Mouse (Mus musculus) kidney, adult 2 months (tissue): Measurements from ENCODE around the gene Akap1. TPM values are rescaled to one million over a fixed set of nuclear protein-coding genes. Genes with fewer than 3 reads are reported as not detected.

ENCODE experiments used
- DNase-seq: peaks from one replicate; pipeline ENCODE4 v3.0.0; 2021
- H3K27ac ChIP-seq: fragments of 200-500 bp; 2 replicates; pipeline ENCODE4 v1.5.1; 2012; ENCODE audit warnings: low read depth, low read length, control low read depth, inconsistent platforms; ENCODE audit not compliant: insufficient read depth
- H3K27me3 ChIP-seq: fragments of 200-500 bp; replicated peaks from 2 replicates; pipeline ENCODE4 v1.6.1; 2012; ENCODE audit warnings: mild to moderate bottlenecking, moderate library complexity, low read length, inconsistent platforms; ENCODE audit not compliant: control insufficient read depth, insufficient read depth
- H3K36me3 ChIP-seq: fragments of 200-500 bp; 2 replicates; pipeline ENCODE4 v1.6.1; 2012; ENCODE audit warnings: mild to moderate bottlenecking, moderate library complexity, low read length, inconsistent platforms; ENCODE audit not compliant: control insufficient read depth, insufficient read depth
- H3K4me1 ChIP-seq: fragments of 200-500 bp; 2 replicates; pipeline ENCODE4 v1.6.1; 2011; ENCODE audit warnings: low read length; ENCODE audit not compliant: control insufficient read depth, insufficient read depth
- H3K4me3 ChIP-seq: fragments of 200-500 bp; 2 replicates; pipeline ENCODE4 v1.5.1; 2011; ENCODE audit warnings: mild to moderate bottlenecking, low read depth, low read length, control low read depth; ENCODE audit not compliant: insufficient read depth
- CTCF ChIP-seq: fragments of 200-500 bp; conservative IDR thresholded peaks from 2 replicates; pipeline ENCODE4 v1.5.1; 2011; ENCODE audit warnings: low read depth, mild to moderate bottlenecking, control low read depth, low read length, moderate library complexity, mixed read lengths; ENCODE audit not compliant: insufficient read depth, insufficient read length
- POLR2A ChIP-seq: fragments of 200-500 bp; IDR thresholded peaks from one replicate; pipeline ENCODE4 v1.6.1; 2011; ENCODE audit warnings: low read depth, low read length, control low read depth
- WGBS: fragments of 180-500 bp; shearing (Covaris S2); methylation state at CpG from one replicate; pipeline ENCODE4 v1.1.7; 2018; 5-methylcytosine and 5-hydroxymethylcytosine counted together
- polyA plus RNA-seq: library from polyadenylated mRNA; depleted of rRNA; stranded (reverse); fragments of >200 nt; gene quantifications from 2 replicates; pipeline ENCODE4 v1.2.3, GENCODE M21; 2012

The Akap1 gene
- polyA plus RNA-seq, 1 experiment = 72.6 TPM

GRCm38 (mm10) chr11:88847281-88848006 lies 16.9 kb downstream of the Akap1 start:
- H3K4me3 ChIP-seq = no peak overlapping the region
- peaks cover 43% of the 10 kb centered on the region for H3K4me1 ChIP-seq
- H3K36me3 ChIP-seq = no peaks in the 10 kb centered on the region
- no peak overlapping the region for H3K27ac ChIP-seq
- DNase-seq = peak; percentile 40
- H3K27me3 ChIP-seq = no peaks in the 10 kb centered on the region
- 52% methylated on average over 8 of the region's 8 CpGs for WGBS
- TF ChIP-seq POLR2A (no peak), CTCF (no peak)

DNA sequence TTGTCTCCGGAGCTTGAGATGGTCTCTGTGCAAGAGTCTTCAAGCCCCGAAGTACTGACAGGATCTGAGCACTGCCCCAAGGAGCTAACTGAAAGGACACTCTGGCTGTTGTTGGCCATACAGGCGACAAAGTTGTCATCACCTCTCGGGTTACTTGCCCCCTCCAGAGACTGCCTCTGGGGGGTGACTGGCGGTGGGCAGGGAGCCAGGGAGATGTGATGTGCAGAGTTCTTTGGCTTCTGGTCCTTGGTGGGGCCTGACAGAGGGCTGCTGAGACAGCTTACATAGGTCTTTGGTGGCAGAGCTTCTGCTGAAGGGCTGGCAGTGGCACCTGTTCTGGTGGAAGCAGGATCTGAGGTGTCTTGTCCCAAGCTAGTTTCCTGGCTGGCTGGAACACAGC lies 20.0 kb downstream of the Akap1 start:
- Histone ChIP-seq H3K36me3 (no peaks in the 10 kb centered on the region), H3K4me3 (no peak overlapping the region), H3K4me1 (peaks cover 19% of the 10 kb centered on the region; the same call in 1 of the 2 replicates), H3K27me3 (no peaks in the 10 kb centered on the region), H3K27ac (no peak overlapping the region)
- TF ChIP-seq POLR2A = no peak
- no peak for TF ChIP-seq CTCF
- 78% methylated on average over 5 of the region's 5 CpGs for WGBS
- no peak for DNase-seq

DNA sequence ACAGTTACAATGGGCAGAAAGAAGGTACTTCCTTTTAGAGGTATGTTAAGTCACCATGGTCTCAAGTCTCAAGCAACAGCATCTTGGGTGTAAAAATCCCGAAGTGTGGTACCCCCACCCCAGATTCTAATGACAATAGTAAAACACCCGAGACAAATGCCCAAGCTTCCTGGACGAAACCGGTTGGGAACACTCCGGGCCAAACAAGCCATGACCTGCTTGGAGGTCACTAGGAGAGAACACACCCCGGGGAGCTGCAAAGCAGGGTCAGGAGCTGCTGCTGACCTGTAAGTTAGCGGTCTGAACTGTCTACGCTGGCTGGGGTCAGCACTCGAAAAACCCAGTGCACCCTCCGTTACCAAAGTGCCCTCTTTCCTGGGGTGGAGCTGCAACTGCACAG lies 21.1 kb downstream of the Akap1 start:
- TF ChIP-seq POLR2A (no peak), CTCF (no peak)
- WGBS = 45% methylated on average over 10 of the region's 10 CpGs
- H3K27me3 ChIP-seq = no peaks in the 10 kb centered on the region
- DNase-seq = no peak
- H3K4me3 ChIP-seq = no peak overlapping the region
- peaks cover 10% of the 10 kb centered on the region; the same call in 1 of the 2 replicates for H3K4me1 ChIP-seq
- no peaks in the 10 kb centered on the region for H3K36me3 ChIP-seq
- no peak overlapping the region for H3K27ac ChIP-seq

- TF ChIP-seq CTCF = no peak
- no peak for TF ChIP-seq POLR2A
- H3K36me3 ChIP-seq = no peaks in the 10 kb centered on the region
- H3K27ac ChIP-seq = no peak overlapping the region
- no peaks in the 10 kb centered on the region for H3K27me3 ChIP-seq
- 0 out of 2 replicates have a peak, but pooled peaks cover 4% of the 10 kb centered on the region for H3K4me1 ChIP-seq
- 95% methylated on average over 13 of the region's 13 CpGs for WGBS
- no peak for DNase-seq
- no peak overlapping the region for H3K4me3 ChIP-seq
These were observed 21.9 kb downstream of the Akap1 start for GRCm38 (mm10) chr11:88842315-88842975.

DNA sequence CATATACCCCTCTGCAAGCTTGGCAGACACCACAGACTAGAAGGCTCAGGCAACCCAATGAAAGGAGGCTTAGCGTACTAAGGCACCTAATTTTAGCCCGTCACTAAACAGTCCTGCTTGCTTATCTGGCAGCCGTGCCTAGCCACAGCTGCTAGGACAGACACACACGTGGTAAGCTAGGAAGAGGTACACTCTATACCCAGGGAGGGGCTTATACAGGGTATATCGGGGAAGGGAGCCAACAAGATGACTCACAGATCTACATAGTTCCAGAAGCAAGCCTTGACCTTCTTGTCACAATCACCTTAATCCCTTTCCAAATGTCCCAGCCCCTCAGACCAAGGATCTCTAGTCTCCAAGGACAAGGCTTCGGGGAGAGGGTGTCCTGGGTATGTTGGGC lies 23.0 kb downstream of the Akap1 start:
- Histone ChIP-seq H3K4me1 (no peaks in the 10 kb centered on the region), H3K27me3 (no peaks in the 10 kb centered on the region), H3K4me3 (no peak overlapping the region), H3K36me3 (no peaks in the 10 kb centered on the region), H3K27ac (no peak overlapping the region)
- DNase-seq = no peak
- TF ChIP-seq CTCF = no peak
- TF ChIP-seq POLR2A = no peak
- WGBS = 68% methylated on average over 6 of the region's 6 CpGs

DNA sequence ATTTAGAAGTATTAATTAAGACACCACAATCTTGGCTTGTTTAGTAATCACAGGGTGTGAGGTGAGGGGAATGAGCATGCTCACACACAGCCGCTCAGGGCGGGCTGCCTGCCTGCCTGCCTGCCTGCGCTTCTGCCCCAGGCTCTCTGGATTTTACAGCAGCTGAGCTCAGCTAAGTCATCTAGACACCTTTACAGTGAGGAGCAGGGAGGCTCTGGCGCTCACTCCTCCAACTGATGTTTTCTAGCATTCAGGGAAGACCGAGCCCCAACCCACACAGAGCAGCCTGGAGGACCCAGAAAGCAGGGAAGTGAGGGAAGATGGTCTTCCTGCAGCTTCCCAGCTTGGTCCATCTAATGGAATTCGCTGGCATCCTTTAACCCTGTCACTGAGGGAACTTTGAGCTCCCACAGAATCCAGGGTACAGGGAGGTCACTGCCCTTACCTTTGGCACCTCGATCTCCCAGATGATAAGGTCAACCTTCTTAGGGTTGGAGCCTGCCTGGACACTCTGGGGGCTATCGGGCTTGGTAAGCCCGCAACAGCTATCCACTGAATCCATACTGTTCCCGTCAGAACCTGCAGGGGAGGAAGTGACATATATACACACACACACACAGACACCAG lies 23.5 kb downstream of the Akap1 start:
- peak; percentile 65 for DNase-seq
- no peak overlapping the region for H3K27ac ChIP-seq

GRCm38 (mm10) chr11:88840292-88840691 lies 24.1 kb downstream of the Akap1 start:
- Histone ChIP-seq H3K27ac (no peak overlapping the region), H3K27me3 (no peaks in the 10 kb centered on the region), H3K4me1 (no peaks in the 10 kb centered on the region), H3K4me3 (no peak overlapping the region), H3K36me3 (no peaks in the 10 kb centered on the region)
- no peak for TF ChIP-seq CTCF
- TF ChIP-seq POLR2A = no peak
- WGBS = 53% methylated on average over 8 of the region's 8 CpGs
- peak; percentile 43 for DNase-seq

More for the DNA sequence above, 23.5 kb downstream of the Akap1 start:
- H3K27me3 ChIP-seq = no peaks in the 10 kb centered on the region
- no peak overlapping the region for H3K4me3 ChIP-seq
- H3K36me3 ChIP-seq = no peaks in the 10 kb centered on the region
- TF ChIP-seq CTCF (no peak), POLR2A (no peak)
- no peaks in the 10 kb centered on the region for H3K4me1 ChIP-seq
- 75% methylated on average over 10 of the region's 10 CpGs for WGBS
